Mouse (Mus musculus) CD4-positive, CD25-positive, alpha-beta regulatory T cell, adult 4 months (primary cell): ENCODE data around the gene Inpp5f. TPM values are rescaled to one million over a fixed set of nuclear protein-coding genes. Genes with fewer than 3 reads are reported as not detected.
"Not testable (repeated sequence)": the region's sequence is repeated elsewhere in the genome, so short reads cannot be mapped to it uniquely, and the experiment has no call there.

Source experiments
- ATAC-seq: one replicate; pipeline ENCODE4 v1.8.0; 2017
- polyA plus RNA-seq, 2 experiments: library from polyadenylated mRNA; unstranded; fragments of 100-300 nt; shearing (Covaris generic); gene quantifications; one replicate each; pipeline ENCODE4 v1.2.1; 2017

Gene Inpp5f
- polyA plus RNA-seq, 2 experiments from 2014 or later: 77.6 to 98.5 TPM

DNA sequence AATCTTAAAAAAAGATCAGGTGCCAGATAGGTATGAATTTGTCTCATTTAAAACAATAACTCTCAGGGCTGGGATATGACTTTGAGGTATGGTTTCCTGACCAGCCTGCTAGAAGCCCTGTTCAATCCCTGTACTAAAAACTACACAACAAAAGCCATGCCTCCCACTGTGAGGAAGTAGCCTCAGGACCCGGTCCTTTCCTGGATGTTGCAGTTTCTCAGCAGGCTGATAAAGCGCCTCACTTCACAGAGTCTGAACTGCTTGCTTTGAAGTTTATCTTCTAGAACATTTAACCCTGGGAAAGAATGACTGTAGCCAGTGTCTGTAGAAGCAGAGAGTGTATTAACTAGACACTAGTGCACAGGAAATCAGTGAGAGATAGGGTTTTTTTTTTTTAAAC is 57.7 kb downstream of the Inpp5f start:
- ATAC-seq: peak; percentile 74

DNA sequence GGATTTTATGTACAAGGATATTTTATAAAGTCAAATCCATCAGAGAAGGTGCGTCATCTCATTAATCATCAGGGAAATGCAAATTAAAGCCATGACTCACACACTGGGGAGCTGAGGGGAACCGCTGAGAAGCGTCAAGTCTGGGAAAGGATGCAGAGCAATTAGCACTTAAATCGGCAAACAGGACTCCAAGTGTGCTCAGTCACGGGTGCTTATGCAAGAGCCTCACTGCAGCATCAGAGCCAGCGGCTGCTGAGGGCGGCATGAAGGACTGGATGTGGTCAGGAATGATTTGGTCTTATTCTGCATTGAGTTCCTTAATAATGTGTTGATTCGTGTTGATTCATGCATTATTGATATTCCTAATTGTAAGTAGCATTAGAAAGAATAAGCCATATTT is 60.8 kb downstream of the Inpp5f start:
- ATAC-seq: no peak

DNA sequence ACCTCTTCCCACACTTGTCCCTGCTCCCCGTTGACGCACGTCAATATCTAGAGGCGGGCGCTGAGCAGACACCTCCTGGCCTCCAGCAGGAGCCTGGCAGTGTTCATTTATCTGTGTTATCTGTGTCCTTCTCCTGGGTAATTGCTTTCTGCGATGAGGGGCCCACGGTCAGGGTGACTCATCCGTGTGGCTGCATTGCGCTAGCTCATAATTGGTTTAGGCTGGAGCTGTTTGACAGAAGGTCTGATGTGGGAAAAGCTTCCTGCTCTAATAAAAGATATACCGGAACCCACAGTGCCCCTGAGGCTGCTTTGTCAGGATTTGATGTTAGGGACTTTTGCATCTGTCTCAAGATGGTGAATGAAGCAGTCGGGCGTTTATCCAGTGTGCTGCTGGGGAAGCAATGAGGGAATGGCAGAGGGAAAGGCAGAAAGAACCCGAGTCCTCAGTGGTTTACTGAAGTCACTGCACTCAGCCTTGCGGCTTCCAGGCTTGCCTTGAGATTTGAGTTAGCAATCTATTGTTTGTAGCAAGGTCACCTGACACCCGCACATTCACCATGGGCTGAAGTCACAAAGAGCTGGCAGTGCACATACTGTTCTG is 61.4 kb downstream of the Inpp5f start:
- no peak for ATAC-seq

DNA sequence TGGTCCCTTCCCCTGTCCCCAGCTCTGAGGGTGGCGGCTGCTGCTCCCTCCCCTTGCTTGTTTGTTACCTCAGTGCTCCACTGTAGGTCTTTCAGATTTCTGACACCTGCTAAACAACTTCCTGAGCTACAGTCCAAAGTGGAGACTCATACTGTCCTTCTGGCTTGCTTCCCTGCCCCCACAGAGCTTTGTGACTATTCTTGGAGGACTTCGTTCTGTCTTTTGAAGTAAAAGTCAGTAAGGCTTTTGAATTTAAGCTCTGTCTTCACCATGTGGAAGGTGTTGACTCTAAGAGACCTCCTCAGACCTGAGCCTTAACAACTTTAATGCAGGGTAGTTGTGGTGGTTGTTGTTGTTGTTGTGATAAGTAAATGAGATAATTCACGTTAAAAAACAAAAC is 67.4 kb downstream of the Inpp5f start:
- ATAC-seq: no peak

DNA sequence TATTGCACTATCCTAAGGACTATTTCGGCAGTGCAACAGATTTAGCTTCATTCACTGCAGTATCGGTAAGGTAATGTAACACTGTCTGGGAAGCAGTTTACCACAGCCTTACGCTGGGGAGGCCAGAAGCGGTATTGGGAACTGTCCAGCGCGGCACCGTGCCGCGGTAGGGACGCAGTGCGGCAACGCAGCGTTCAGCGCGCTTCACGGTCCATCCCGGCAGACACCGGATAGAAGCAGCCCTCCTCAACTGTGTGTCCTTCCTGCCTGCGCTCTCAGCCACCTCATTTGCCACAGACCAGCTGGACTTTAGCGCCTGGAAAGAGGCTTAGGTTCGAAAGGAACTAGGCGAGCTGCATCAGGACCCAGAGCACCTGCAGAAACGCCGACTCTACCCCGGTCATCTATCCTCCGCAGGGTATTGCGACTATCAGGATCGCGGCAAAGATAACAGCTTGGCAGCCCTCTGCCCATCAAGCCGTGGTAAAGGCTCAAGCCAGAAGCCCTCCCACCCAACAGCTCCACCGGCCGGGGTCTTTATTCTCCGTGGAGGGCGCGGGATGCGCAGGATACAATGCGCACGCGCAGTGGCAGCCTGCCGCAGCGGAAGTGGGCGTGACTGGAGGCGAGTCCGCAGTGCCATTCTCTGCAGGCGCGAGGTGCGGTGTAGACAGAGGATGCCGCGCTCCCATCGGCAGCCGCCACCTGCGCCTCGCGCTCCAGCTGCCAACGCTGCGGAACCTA is 76.9 kb downstream of the Inpp5f start:
- peak; percentile 74 for ATAC-seq

DNA sequence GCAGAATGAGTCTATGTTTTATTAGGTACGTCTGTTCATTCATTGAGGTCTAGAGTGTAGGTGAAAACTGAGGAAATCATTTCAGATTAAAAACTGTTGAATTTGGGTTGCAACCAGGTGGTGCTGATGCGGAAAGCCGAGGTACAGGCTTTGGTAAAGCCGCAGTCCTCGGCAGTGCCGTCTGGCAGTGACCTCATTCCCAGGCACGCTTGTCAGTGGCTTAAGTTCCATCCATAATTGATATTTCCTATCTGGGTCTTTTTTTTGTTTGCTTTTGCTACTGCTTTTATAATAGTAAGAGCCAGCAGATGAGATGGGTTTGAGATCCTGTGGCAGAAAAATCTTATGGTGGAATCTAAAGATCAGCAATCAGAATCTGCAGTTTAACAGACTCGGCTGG is 78.2 kb downstream of the Inpp5f start:
- no peak for ATAC-seq

DNA sequence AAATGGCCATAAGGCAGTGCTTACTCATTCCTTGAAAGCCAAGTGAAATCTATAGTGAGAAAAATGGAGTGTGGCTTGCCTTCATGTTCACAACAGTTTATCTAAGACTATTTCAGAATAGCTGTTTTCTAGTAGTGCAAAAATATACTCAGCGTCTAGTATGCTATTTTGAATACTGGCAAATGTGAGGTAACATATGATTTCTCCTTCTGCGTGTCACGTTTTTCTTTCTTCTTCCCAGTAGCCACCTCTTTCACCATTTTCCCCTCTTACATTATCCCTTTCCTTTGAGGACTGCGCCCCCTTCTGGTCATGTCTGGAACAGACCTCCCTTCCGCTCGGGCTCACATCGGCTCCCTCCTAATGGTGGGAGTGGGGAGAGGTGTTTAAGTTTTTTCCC is 78.9 kb downstream of the Inpp5f start:
- ATAC-seq: peak; percentile 74

DNA sequence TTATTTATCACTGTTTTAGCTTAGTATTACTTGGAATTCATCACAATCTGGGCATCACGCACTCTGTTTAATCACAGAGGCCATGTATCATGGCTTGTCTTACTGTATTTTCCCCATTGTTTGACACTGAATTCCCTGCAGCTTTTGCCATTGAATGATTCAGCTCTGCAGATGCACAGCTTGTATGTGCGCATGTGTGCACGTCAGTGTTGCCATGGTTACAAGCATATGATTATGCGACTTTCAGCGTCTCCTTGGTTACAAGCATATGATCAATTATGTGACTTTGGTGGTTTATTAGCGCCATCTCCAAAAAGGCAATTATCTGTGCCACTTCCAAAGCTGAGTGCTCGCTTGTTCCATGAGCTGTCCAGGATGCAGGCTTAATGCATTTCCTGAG is 79.7 kb downstream of the Inpp5f start:
- no peak for ATAC-seq

DNA sequence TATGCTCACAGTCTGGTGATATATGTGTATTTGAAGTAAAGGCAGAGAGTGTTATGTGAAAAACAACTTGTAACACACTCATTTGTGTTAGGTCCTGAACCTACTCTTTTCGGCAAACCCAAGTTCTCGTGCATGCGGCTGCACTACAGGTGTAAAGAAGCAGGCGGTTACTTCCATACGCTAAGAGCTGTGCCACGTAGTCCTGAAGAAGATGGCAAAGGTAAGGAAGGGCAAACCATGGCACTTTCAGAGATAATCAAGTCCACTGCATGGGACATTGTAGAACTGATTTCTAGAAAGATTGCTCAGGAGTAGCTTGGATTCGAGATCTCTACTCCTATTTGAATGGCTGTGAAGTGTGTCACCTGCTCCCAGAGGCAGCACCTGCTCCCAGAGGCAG is 81.0 kb downstream of the Inpp5f start:
- no peak for ATAC-seq

DNA sequence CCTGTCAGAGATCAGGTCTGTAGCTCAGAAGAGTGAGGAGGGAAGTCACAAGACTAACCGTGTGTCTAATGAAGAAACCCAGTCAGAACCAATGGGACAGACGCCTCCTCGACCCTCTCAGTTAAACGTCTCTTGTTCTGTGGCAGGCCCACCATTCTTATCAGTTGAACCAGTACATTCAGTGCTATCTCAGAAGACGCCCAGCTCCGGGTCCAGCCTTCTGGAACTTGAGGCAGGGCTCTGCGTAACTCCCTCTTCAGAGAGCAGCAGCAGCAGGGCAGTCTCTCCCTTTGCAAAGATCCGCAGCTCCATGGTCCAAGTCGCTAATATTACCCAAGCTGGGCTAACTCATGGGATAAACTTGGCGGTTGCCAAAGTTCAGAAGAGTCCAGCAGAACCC is 83.7 kb downstream of the Inpp5f start:
- ATAC-seq: no peak

DNA sequence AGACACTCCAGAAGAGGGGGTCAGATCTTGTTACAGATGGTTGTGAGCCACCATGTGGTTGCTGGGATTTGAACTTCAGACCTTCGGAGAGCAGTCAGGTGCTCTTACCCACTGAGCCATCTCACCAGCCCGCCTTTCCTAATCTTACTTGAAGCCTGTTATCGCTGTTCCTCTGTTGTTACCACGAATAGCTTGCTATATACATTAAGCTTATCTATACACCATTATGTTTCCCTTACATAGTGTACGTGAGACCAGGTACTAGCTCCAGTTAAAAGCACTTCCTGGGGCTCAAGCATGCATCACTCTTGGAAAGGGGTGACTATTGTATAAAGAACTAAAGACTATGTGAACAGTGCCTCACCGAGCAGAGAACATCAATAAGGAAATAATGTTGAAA is 88.8 kb downstream of the Inpp5f start:
- ATAC-seq: not testable (repeated sequence)

DNA sequence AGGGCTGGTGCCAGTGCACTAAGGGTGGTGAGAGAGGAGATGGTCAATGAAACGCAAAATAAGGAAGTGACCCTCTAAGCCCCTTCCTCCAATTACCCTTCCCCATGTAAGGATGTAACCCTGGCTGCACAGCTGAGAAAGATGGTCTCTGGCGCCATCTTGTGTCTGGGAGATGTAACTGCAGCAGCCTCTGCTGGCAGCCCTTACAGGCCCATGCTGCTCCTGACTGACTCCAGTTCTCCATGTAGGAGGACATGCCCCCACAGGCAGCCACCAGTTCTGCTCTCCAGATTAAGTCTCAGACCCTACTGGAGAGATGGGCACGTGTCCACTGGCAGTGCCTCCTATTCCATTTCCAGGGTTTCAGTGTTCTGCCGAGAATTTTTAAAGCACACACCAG is 94.6 kb downstream of the Inpp5f start:
- peak; percentile 79 for ATAC-seq

DNA sequence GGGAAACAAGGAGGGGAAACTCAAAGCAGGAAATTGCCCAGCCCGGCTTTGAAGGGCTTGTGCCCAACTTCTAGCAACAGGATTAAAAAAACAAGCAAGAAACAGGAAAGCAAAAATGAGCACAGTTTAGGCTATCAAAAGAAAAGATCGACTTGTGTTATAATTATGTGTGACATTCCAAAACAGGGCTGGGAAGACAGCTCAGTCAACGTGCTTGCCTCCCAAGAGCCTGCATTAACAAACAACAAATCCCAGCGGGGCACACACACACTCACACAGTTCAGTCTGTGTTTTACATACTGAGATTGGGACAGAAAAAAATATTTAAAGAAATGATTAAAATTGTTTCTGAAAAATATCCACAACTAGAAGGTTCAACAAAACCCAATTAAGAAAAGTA is 106.9 kb downstream of the Inpp5f start:
- ATAC-seq: no peak

DNA sequence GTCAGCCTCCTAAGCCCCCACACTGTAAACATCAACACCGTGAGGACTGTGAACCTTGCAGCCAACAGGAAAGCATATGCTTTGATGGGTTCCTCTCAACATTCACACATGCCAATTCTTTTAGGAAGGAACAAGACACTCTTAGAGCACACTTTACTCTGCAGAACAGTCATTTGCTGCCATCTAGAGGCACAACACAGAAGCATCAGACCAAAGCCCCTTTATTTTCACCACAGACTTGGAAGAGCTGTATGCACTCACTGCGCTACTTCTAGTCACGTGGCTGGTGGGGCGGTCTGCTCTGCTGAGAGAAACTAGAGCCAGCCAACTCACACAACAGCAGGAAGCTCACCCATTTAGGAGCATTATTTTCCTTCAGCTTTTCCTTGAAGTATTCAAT is 113.6 kb downstream of the Inpp5f start:
- peak; percentile 87 for ATAC-seq

DNA sequence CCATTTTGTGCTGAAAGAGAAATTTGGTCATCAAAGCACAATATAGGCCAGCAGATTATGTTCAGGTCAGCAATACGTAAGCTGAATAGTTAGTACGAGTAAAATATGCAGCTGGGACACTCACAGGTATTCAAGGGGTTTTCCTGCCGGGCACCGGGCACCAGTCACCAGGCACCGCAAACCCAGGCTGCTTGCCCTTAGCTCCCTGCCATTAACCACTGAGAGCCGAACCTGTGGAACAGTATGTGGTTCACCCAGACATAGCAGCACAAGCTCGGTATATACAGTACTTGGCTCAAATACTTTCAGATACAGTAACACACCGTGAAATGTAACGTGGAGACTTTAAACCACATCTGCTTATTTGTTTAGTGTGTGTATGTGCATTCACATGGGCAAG is 114.1 kb downstream of the Inpp5f start:
- ATAC-seq: no peak

DNA sequence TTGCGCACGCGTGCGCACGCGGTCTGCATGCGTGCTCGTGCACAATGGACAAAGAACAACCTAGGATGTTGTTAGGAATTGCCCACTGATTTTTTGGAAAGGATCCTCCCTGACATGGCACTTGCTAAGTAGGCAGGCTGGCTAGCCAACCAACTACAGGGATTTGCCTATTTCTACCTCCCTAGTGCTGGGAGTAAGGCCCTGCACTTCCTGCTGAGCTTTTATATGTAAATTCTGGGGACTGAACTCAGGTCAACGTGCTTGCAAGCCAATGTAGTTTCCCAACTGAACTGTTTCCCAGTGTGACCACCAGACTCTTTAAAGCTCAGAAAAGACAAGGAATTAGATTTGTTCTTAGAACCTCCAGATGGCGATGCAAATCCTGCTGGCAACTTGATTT is 115.9 kb downstream of the Inpp5f start:
- ATAC-seq: no peak

DNA sequence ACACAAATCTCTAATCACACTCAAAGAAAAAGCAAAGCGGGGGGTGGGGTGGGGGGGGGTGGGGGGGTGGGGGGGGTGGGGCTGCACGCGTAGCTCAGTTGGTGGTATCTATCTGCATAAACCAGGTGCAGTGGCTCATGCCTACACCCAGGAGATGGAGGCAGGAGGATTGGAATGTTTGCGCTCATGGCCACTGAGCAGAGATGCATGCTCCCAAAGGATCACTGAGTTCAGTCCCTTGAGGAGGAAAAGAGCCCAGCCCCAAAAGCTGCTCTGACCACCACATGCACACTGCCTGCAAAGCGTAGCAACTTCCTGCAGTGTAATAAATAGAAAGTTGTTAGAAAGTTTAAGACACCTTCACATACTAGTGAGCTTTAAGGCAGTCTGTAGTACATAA is 116.6 kb downstream of the Inpp5f start:
- no peak for ATAC-seq

DNA sequence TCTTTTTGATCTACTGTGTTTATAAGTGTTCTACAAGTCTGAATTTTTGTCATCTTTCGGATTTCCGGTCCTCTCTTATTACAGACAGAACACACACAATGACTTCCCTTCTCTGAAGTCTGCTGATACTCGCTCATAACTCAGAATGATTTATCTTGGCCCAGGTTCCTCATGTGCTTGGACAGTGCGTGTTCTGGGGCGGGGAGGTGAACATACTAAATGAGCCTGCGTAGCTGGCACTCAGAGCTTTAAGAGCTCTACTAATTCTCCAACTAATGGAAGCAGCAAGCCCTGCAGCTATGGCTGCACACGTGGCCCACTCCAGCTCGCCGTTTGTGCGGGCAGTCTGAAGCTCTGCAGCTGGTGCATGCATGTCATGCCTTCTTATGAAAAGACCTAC is 117.6 kb downstream of the Inpp5f start:
- ATAC-seq: peak; percentile 40

DNA sequence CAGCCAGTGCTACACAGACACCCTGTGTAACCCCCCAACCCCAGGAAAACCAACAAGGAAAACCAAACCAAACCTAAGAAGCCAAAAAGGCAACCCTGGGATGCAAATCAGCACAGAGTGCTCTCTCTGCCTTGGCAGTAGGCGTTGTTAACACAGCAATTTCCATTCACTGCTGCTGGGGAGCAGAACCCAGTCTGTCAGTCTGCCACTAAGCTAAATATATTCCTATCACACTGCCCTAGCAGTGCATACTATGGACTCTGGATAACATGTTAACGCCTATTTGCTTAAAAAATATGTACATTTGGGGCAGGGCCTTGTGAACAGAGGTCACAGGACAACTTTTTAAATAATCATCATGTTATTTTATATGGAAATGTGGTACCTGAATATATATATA is 120.5 kb downstream of the Inpp5f start:
- no peak for ATAC-seq

DNA sequence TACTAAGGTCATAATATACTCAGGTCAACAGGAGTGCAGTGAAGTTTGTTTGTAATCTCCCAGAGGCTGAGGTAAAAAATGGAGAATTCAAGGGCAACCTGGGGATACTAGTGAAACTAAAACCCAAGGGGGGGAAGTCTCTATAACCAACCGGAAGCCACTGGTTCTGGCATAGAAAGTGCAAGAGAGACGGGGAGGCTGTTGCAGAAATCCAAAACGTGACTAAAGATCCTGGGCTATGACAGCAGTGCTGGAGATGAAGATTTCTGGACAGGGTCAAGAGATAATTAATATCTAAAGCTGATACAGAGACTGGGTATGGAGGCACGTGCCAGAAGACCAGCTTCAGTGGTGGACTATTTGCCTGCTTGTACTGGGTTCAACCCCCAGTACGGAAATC is 126.9 kb downstream of the Inpp5f start:
- ATAC-seq: peak; percentile 60

DNA sequence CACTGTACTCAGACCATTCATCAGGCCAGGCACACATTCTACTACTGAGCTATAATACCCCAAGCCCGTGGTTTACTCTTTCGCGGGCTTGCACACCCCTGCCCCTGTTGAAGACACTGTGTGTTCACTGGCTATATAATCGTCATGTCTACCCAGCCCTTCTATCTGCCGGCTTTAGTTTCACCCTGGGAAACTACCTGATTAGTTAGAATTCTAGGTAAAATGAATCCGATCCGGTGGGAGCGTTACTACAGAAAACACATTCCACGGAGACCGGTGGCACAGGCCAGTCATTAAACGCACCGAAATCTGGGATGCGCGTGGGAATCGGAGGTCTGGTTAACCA is 128.0 kb downstream of the Inpp5f start:
- ATAC-seq: peak; percentile 21

DNA sequence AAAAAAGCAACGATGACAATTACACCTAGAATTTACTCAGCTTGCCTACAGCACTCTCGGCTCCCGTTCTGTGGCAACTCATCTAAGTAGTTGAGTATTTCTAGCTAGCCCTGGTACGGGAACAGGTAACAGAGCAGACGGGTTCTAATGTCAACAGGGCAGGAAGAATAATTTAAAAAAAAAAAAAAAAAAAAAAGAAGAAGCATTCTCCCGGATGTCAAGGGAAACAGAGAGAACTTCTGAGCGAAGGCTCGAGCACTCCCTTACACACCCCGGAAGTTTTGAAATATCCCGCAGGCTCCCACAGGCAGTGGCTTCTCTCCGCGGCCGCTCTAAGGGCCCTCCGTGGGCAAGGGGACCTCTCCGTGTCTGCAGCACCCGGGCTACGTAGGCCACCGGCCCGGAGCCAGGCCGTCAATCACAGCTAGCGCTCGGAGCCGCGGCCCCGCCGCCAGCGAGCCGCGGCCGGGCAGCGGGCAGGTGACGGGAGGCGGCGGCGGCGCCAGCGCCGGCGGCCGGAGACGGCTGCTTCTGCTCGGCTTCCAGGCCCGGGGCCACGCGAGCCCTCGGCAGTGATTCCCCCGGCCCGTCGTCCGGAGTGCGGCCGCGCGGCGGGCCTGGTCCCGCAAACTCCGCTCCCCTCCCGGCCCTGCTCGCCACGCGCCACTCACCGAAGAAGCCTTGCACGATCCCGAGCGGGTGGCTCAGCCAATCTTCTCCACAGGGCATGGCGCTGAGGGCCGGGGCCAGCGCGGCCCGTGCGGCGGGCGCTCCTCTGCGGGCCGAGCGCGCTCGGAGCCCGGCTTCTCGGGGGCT is 128.5 kb downstream of the Inpp5f start:
- peak; percentile 58 for ATAC-seq

DNA sequence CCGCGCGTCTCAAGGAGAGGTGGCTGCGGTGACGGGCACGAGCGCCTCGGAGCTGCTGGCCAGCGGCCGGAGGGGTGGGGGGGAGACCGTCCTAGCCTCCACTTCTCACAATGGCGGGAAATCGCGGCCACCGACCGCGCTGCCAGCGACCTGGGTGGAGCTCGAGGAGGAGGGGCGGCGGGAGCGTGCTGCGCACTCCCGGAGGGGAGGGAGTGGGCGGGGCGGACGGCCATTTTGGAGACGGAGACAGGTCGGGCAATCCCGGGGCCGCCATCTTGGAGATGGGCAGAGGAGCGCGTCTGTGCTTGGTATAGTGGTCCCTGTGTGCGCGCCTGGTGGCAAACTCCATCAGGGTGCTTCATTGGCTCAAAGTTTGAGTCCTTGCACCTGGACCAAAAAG is 129.2 kb downstream of the Inpp5f start, which contains the start of gene Mcmbp:
Gene Mcmbp (minus strand): TSS at position 162 of the 400 bp plus-strand sequence.
- peak; percentile 39 for ATAC-seq

DNA sequence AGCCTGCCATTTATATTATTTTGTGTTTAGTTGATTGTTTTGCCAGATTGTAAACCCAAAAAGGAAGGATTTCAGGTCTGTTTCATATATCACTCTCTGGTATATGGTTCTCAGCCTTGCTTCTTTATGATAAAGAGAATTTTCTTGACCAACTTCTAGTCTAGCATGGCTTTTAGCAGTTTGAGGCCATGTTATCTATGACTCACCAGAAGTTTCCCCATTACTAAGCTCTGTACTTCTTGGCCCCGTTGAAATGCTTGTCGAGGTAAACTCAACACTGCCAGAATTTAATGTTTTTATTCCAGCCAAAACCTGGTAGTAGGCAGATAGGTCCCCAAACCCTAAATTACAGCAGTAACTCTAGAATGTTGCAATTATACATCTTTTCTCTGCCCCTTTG is 132.8 kb downstream of the Inpp5f start:
- no peak for ATAC-seq
